Mouse (Mus musculus): Measurements from ENCODE around the gene Egfl8. TPM values are rescaled to one million over a fixed set of nuclear protein-coding genes. Genes with fewer than 3 reads are reported as not detected.

The Egfl8 gene
- total RNA-seq, 2 experiments from 2014 or later = 1.5 to 1.9 TPM

DNA sequence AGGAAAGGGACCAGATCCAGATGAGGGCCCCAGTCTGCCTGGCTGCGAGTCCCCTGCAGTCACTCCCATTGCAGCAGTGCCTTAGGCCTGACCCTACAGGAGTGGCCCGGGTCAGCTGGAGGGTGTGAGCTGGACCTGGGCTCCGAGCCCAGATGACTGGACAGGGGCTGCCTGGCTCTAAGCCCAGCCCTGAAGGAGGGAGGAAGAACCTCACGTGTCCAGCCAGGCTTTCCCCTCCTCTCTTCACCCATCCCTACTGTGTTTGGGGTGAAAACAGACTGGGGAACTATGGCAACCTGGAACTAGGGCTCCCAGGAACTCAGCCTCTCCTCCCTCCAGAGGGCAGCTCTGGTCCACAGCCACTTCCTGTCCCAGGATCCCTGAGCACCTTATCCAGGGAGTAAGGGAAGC, 39.8 kb upstream of the Egfl8 start:
- intact Hi-C loops (cut with DNase I) = no loop called here

DNA sequence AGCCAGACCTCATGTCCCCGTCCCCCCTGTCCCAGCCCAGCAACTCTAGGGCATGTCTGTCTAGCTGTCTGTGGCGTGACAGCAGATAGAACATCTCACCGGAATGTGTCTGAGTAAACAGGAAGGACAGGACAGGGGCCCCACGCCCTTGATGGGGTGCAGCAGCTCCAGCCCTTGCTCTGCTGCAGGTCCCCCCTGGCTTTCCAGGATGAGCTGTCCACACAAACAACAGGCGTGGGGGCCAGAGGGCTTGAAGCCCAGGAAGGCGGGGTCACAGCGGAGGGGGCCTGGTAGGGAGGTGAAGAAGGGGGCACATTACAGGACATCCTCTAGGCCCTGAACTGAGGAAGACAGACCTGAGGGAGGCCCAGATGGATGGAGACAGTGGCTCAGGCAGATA, 39.4 kb upstream of the Egfl8 start:
- H3K4me3 ChIP-seq = peak overlapping the region; percentile 26
- peak; percentile 88 for DNase-seq
- intact Hi-C loops (cut with DNase I) = no loop called here
- no peak for TF ChIP-seq CTCF (IDR thresholded peaks at IDR 0.05)
- peak overlapping the region; percentile 86 for H3K27ac ChIP-seq

More for the DNA sequence above, 39.8 kb upstream of the Egfl8 start:
- peak; percentile 26; the same call in 1 of the 2 replicates for TF ChIP-seq CTCF (IDR thresholded peaks at IDR 0.05)
- Histone ChIP-seq H3K27ac (peak overlapping the region; percentile 86), H3K4me3 (peak overlapping the region; percentile 32)
- peak; percentile 94 for DNase-seq

DNA sequence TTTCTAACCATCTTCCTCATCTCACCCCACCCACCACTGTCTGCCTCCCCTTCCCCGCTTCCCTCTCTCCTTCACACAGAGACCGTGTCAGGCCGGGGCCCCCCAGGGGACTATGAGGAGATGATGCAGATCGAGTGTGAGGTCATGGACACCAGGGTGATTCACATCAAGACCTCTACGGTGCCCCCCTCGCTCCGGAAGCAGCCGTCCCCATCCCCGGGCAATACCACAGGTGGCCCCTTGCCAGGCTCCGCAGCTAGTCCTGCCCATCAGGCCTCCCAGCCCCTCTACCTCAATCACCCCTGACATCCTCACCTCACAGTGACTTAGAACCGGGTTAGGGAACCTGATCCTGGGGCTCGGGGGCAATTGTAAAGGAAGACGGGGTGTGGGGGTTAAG, 38.6 kb upstream of the Egfl8 start:
- peak overlapping the region; percentile 86 for H3K27ac ChIP-seq
- intact Hi-C loops (cut with DNase I) = loop anchor here (1.0 kb wide), 1 partner anchor 59 kb away; no protein-coding TSS in a partner anchor
- TF ChIP-seq CTCF (IDR thresholded peaks at IDR 0.05) = no peak
- no peak overlapping the region for H3K4me3 ChIP-seq
- peak; percentile 60 for DNase-seq

- intact Hi-C loops (cut with DNase I) = loop anchor here (1.0 kb wide), 1 partner anchor 59 kb away; no protein-coding TSS in a partner anchor
- peak; percentile 86 for TF ChIP-seq CTCF (IDR thresholded peaks at IDR 0.05)
- Histone ChIP-seq H3K4me3 (no peak overlapping the region), H3K27ac (peak overlapping the region; percentile 86)
- peak; percentile 68 for DNase-seq
Observed at GRCm38 (mm10) chr17:34653746-34654285, 38.0 kb upstream of the Egfl8 start.

GRCm38 (mm10) chr17:34652985-34653384, 37.2 kb upstream of the Egfl8 start:
- H3K4me3 ChIP-seq = no peak overlapping the region
- H3K27ac ChIP-seq = no peak overlapping the region
- intact Hi-C loops (cut with DNase I) = no loop called here
- TF ChIP-seq CTCF (IDR thresholded peaks at IDR 0.05) = no peak
- no peak for DNase-seq

DNA sequence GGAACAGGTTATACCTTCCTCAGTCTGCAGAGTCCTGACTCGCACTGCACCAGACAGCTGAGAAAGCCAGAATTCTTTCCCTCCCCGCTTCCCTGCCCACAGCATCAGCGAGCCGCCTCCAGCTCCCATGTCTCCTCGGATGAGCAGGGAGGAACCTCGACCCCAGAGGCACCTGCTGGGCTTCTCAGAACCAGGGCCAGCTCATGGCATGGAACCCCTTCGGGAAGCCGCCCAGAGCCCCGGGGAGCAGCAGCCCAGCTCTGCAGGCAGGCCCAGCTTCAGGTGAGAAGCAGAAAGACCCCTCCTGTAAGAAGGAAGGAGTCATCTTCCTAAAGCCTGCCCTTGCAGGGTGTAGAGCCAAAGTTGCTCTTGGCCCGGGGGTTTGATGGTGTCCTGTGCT, 36.8 kb upstream of the Egfl8 start:
- DNase-seq = peak; percentile 23
- Histone ChIP-seq H3K4me3 (no peak overlapping the region), H3K27ac (no peak overlapping the region)
- intact Hi-C loops (cut with DNase I) = no loop called here
- TF ChIP-seq CTCF (IDR thresholded peaks at IDR 0.05) = no peak

DNA sequence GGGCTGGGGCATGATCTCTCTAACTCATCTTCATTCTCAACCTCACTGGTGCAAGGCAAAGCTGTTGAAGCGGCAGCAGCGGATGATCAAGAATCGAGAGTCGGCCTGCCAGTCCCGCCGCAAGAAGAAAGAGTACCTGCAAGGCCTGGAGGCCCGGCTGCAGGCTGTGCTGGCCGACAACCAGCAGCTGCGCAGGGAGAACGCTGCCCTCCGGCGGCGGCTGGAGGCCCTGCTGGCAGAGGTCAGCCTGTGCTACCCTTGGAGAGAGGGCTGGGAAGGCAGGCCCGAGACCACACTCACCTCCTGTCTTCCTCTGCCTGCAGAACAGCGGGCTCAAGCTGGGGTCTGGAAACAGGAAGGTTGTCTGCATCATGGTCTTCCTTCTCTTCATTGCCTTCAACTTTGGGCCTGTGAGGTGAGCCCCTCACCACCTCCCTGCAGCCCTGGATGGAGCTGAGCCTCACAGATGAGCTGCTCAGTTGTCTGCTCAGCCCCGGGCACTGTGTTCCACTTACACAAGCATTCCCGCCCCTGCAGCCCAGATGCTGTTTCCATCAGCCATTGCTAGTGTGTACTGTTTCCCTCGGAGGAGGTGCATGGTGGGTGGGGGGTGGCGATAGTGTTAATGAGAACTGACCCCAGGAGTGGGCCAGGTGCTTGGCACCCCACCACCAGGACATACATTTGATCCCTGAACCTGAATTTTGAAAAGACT, 35.9 kb upstream of the Egfl8 start:
- peak; percentile 61 for TF ChIP-seq CTCF (IDR thresholded peaks at IDR 0.05)
- intact Hi-C loops (cut with DNase I) = no loop called here
- DNase-seq = peak; percentile 66
- no peak overlapping the region for H3K27ac ChIP-seq
- no peak overlapping the region for H3K4me3 ChIP-seq

- Histone ChIP-seq H3K4me3 (no peak overlapping the region), H3K27ac (no peak overlapping the region)
- intact Hi-C loops (cut with DNase I) = no loop called here
- TF ChIP-seq CTCF (IDR thresholded peaks at IDR 0.05) = no peak
- DNase-seq = no peak
Observed at GRCm38 (mm10) chr17:34650781-34651180, 35.0 kb upstream of the Egfl8 start.

- DNase-seq = no peak
- no peak for TF ChIP-seq CTCF (IDR thresholded peaks at IDR 0.05)
- H3K4me3 ChIP-seq = no peak overlapping the region
- H3K27ac ChIP-seq = no peak overlapping the region
- intact Hi-C loops (cut with DNase I) = loop anchor here (10.0 kb wide), 1 partner anchor 186 kb away; the partner anchor contains the start of genes Dxo and Stk19
Observed at GRCm38 (mm10) chr17:34649106-34649864, 33.5 kb upstream of the Egfl8 start.

GRCm38 (mm10) chr17:34648141-34648890, 32.5 kb upstream of the Egfl8 start:
- Histone ChIP-seq H3K4me3 (peak overlapping the region; percentile 94), H3K27ac (no peak overlapping the region)
- DNase-seq = peak; percentile 16
- intact Hi-C loops (cut with DNase I) = loop anchor here (10.0 kb wide), 1 partner anchor 186 kb away; the partner anchor contains the start of genes Dxo and Stk19
- TF ChIP-seq CTCF (IDR thresholded peaks at IDR 0.05) = no peak

GRCm38 (mm10) chr17:34646906-34647787, 31.4 kb upstream of the Egfl8 start, which contains the start of gene Atf6b:
Atf6b (plus strand) TSS chr17:34647146.
- Histone ChIP-seq H3K4me3 (peak within 1 kb of the TSS; percentile 94), H3K27ac (peak within 1 kb of the TSS; percentile 92)
- peak; percentile 98 for DNase-seq
- TF ChIP-seq CTCF (IDR thresholded peaks at IDR 0.05) = no peak
- intact Hi-C loops (cut with DNase I) = loop anchor here (10.0 kb wide), 1 partner anchor 188 kb away; the partner anchor contains the start of genes Dxo and Stk19

Data from gastrocnemius, adult 2 months (tissue).